Mouse (Mus musculus) brain, embryonic 18.5 days (tissue): ENCODE measurements around the gene Ttc39b.

Experiments used
- DNase-seq: peaks from one replicate; pipeline ENCODE4 v3.0.0-alpha.2; 2012; ENCODE audit warnings: low read depth, low spot score

Ttc39b gene

GRCm38 (mm10) chr4:83317826-83318348 lies 6.2 kb downstream of the Ttc39b start:
- no peak for DNase-seq

GRCm38 (mm10) chr4:83316718-83317117 lies 7.3 kb downstream of the Ttc39b start:
- DNase-seq: no peak

GRCm38 (mm10) chr4:83315930-83316329 lies 8.1 kb downstream of the Ttc39b start:
- DNase-seq: no peak

GRCm38 (mm10) chr4:83314922-83315881 lies 8.9 kb downstream of the Ttc39b start:
- no peak for DNase-seq

GRCm38 (mm10) chr4:83314261-83314793 lies 9.7 kb downstream of the Ttc39b start:
- no peak for DNase-seq

GRCm38 (mm10) chr4:83312336-83312735 lies 11.7 kb downstream of the Ttc39b start:
- DNase-seq: no peak

GRCm38 (mm10) chr4:83311481-83311880 lies 12.6 kb downstream of the Ttc39b start:
- no peak for DNase-seq

- DNase-seq: no peak
Observed at GRCm38 (mm10) chr4:83310990-83311389, 13.1 kb downstream of the Ttc39b start.

- DNase-seq: no peak
Observed at GRCm38 (mm10) chr4:83308914-83309313, 15.1 kb downstream of the Ttc39b start.

GRCm38 (mm10) chr4:83307686-83308469 lies 16.2 kb downstream of the Ttc39b start:
- no peak for DNase-seq

GRCm38 (mm10) chr4:83306879-83307278 lies 17.2 kb downstream of the Ttc39b start:
- DNase-seq: no peak

GRCm38 (mm10) chr4:83305099-83305498 lies 19.0 kb downstream of the Ttc39b start:
- DNase-seq: no peak

- peak; percentile 67 for DNase-seq
Observed at GRCm38 (mm10) chr4:83302887-83303827, 20.9 kb downstream of the Ttc39b start.

GRCm38 (mm10) chr4:83302123-83302737 lies 21.8 kb downstream of the Ttc39b start:
- DNase-seq: no peak

GRCm38 (mm10) chr4:83301713-83302112 lies 22.3 kb downstream of the Ttc39b start:
- DNase-seq: no peak

- DNase-seq: no peak
Observed at GRCm38 (mm10) chr4:83284768-83285350, 39.2 kb downstream of the Ttc39b start.

GRCm38 (mm10) chr4:83283973-83284767 lies 39.9 kb downstream of the Ttc39b start:
- DNase-seq: no peak

GRCm38 (mm10) chr4:83282424-83282823 lies 41.6 kb downstream of the Ttc39b start:
- DNase-seq: no peak

GRCm38 (mm10) chr4:83279236-83279635 lies 44.8 kb downstream of the Ttc39b start:
- no peak for DNase-seq
